Mouse (Mus musculus) adrenal gland, postnatal 0 days (tissue): ENCODE results near the gene Mrgprg. TPM values are rescaled to one million over a fixed set of nuclear protein-coding genes. Genes with fewer than 3 reads are reported as not detected.

Experiments used
- microRNA-seq: library from miRNA; unstranded; fragments of <30 nt; microRNA quantifications from one replicate; pipeline ENCODE4, GENCODE M21; 2016; ENCODE audit warnings: borderline replicate concordance; ENCODE audit not compliant: insufficient number of aligned reads
- polyA plus RNA-seq: library from polyadenylated mRNA; unstranded; fragments of >200 nt; fragmentation: Nextera tagmentation; extraction: Ambion mirVana; gene quantifications from 2 replicates; pipeline ENCODE4 v1.2.1, GENCODE M21; 2015

The Mrgprg gene
- polyA plus RNA-seq = 0.37 and 0.84 TPM in 2 replicates

GRCm38 (mm10) chr7:143766893-143767292 lies at the start of gene Mrgprg:
Gene Mrgprg (minus strand): TSS chr7:143766993.

DNA sequence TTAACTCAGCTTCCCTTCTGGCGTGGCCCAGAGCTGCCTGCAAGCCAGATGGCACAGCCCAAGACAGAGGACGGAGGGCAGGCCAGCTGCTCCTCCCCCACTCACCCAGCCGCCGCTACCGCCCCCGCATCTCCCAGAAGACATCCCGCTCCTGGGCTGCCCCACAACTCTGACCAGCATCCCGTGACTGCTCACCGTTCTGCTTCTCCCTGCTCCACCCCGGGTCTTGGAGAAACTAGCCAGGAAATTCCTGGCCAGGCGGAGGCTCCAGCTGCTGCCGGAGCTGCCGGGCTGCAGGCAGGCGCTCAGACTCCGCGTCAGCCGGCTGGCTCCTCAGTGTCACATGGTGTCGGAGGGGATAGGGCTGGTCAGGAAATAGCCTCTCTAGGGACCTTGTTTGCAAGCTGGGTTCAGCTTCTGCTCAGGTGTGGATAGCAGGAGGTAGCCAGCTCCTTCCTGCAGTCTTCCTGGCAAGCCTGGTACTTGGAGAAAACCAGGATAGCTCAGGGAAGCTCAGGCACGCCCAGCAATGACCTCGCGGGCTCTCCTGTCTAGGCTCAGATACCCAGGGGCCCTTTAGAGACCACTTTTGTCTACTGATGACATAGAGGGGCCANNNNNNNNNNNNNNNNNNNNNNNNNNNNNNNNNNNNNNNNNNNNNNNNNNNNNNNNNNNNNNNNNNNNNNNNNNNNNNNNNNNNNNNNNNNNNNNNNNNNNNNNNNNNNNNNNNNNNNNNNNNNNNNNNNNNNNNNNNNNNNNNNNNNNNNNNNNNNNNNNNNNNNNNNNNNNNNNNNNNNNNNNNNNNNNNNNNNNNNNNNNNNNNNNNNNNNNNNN lies 17.4 kb upstream of the Mrgprg start, which contains the start of gene Mrgpre:
Mrgpre (minus strand) TSS at position 505 of the 834 bp plus-strand sequence.

GRCm38 (mm10) chr7:143756125-143757026 lies 10.4 kb downstream of the Mrgprg start, which contains the start of gene Osbpl5:
Gene Osbpl5 (minus strand): TSS chr7:143756985.

Small RNAs within 50 kb of the gene (microRNA-seq; reads per million reads assigned to microRNA genes)
- gene Gm22064 = not detected

Other genes starting within 250 kb of the Mrgprg start
- 116 and 140 TPM in 2 replicates for gene Nap1l4, start 217.9 kb downstream of the Mrgprg start, polyA plus RNA-seq
- 21.6 and 29.9 TPM in 2 replicates for gene Cars, start 166.9 kb downstream of the Mrgprg start, polyA plus RNA-seq
- 0.84 and 0.88 TPM in 2 replicates for gene Tnfrsf26, start 138.3 kb downstream of the Mrgprg start, polyA plus RNA-seq
- 3.5 and 5.0 TPM in 2 replicates for gene Tnfrsf22, start 117.3 kb downstream of the Mrgprg start, polyA plus RNA-seq
- 2.4 and 3.1 TPM in 2 replicates for gene Tnfrsf23, start 81.1 kb downstream of the Mrgprg start, polyA plus RNA-seq
- 17.7 and 22.4 TPM in 2 replicates for gene Osbpl5, start 10.0 kb downstream of the Mrgprg start, polyA plus RNA-seq
- gene Mrgpre, start 17.5 kb upstream of the Mrgprg start, polyA plus RNA-seq = 1.9 and 4.8 TPM in 2 replicates
- gene Nadsyn1, start 55.9 kb upstream of the Mrgprg start, polyA plus RNA-seq = 4.5 and 9.0 TPM in 2 replicates
- gene Dhcr7, start 56.2 kb upstream of the Mrgprg start, polyA plus RNA-seq = 97.3 and 187 TPM in 2 replicates
- not detected in 2 replicates for gene Gm498, start 99.8 kb upstream of the Mrgprg start, polyA plus RNA-seq
- gene Shank2, start 234.9 kb upstream of the Mrgprg start, polyA plus RNA-seq = 1.7 and 2.3 TPM in 2 replicates